Mouse (Mus musculus) limb, embryonic 15.5 days (tissue): Measurements from ENCODE around the gene Sox30. TPM values are rescaled to one million over a fixed set of nuclear protein-coding genes. Genes with fewer than 3 reads are reported as not detected.
A peak's percentile ranks its signal among the peaks of the same experiment; 100 is the strongest.

Source experiments
- ATAC-seq: fragments of 200-750 bp; cut with Nextera tagmentation; 2 replicates; pipeline ENCODE4 v1.8.0; 2017; ENCODE audit warnings: low read depth, moderate TSS enrichment; ENCODE audit not compliant: insufficient number of reproducible peaks, low FRiP score, low TSS enrichment
- H3K27ac ChIP-seq: fragments of 300-500 bp; sonication (generic); 2 replicates; pipeline ENCODE4 v1.5.1; 2015; ENCODE audit warnings: moderate library complexity, mild to moderate bottlenecking, inconsistent platforms
- H3K27me3 ChIP-seq: fragments of 300-500 bp; sonication (generic); 2 replicates; pipeline ENCODE4 v1.6.1; 2015; ENCODE audit warnings: inconsistent platforms
- H3K36me3 ChIP-seq: fragments of 300-500 bp; sonication (generic); 2 replicates; pipeline ENCODE4 v1.6.1; 2015; ENCODE audit warnings: inconsistent platforms
- H3K4me1 ChIP-seq: fragments of 300-500 bp; sonication (generic); 2 replicates; pipeline ENCODE4 v1.6.1; 2015; ENCODE audit warnings: inconsistent platforms
- H3K4me2 ChIP-seq: fragments of 300-500 bp; sonication (generic); 2 replicates; pipeline ENCODE4 v1.6.1; 2015; ENCODE audit warnings: mild to moderate bottlenecking, inconsistent platforms
- H3K4me3 ChIP-seq: fragments of 300-500 bp; sonication (generic); 2 replicates; pipeline ENCODE4 v1.5.1; 2015; ENCODE audit warnings: mild to moderate bottlenecking, inconsistent platforms
- H3K9ac ChIP-seq: fragments of 300-500 bp; sonication (generic); 2 replicates; pipeline ENCODE4 v1.6.1; 2015; ENCODE audit warnings: inconsistent platforms
- H3K9me3 ChIP-seq: fragments of 300-500 bp; sonication (generic); 2 replicates; pipeline ENCODE4 v1.6.1; 2016; ENCODE audit warnings: inconsistent platforms
- WGBS: fragments of 180-500 bp; shearing (Covaris S2); methylation state at CpG from one replicate; pipeline ENCODE4 v1.1.7; 2015; 5-methylcytosine and 5-hydroxymethylcytosine counted together
- polyA plus RNA-seq: library from polyadenylated mRNA; unstranded; fragments of >200 nt; fragmentation: Nextera tagmentation; extraction: Ambion mirVana; gene quantifications from 2 replicates; pipeline ENCODE4 v1.2.1, GENCODE M21; 2015

Sox30 gene
- polyA plus RNA-seq, 1 experiment from 2014 or later, result 0.28 TPM

- no peak overlapping the region for H3K9ac ChIP-seq
- no peaks in the 10 kb centered on the region for H3K4me1 ChIP-seq
- H3K4me3 ChIP-seq, result no peak overlapping the region
- no peaks in the 10 kb centered on the region for H3K27me3 ChIP-seq
- WGBS, result 79% methylated on average over 6 of the region's 6 CpGs
- H3K4me2 ChIP-seq, result no peak overlapping the region
- no peak for ATAC-seq
- H3K36me3 ChIP-seq, result no peaks in the 10 kb centered on the region
- H3K9me3 ChIP-seq, result no peaks in the 10 kb centered on the region
- H3K27ac ChIP-seq, result no peak overlapping the region
Observed at GRCm38 (mm10) chr11:46022983-46023382, 42.9 kb downstream of the Sox30 start.

GRCm38 (mm10) chr11:46025962-46026392 is 45.9 kb downstream of the Sox30 start:
- no peak overlapping the region for H3K9ac ChIP-seq
- H3K36me3 ChIP-seq, result no peaks in the 10 kb centered on the region
- ATAC-seq, result peak; percentile 64
- H3K27ac ChIP-seq, result 0 out of 2 replicates have a peak overlapping the region, but pooled peaks have one; percentile 2
- peaks cover 9% of the 10 kb centered on the region; the same call in 1 of the 2 replicates for H3K4me1 ChIP-seq
- 41% methylated on average over 7 of the region's 7 CpGs for WGBS
- no peak overlapping the region for H3K4me2 ChIP-seq
- no peak overlapping the region for H3K4me3 ChIP-seq
- H3K9me3 ChIP-seq, result no peaks in the 10 kb centered on the region
- no peaks in the 10 kb centered on the region for H3K27me3 ChIP-seq

DNA sequence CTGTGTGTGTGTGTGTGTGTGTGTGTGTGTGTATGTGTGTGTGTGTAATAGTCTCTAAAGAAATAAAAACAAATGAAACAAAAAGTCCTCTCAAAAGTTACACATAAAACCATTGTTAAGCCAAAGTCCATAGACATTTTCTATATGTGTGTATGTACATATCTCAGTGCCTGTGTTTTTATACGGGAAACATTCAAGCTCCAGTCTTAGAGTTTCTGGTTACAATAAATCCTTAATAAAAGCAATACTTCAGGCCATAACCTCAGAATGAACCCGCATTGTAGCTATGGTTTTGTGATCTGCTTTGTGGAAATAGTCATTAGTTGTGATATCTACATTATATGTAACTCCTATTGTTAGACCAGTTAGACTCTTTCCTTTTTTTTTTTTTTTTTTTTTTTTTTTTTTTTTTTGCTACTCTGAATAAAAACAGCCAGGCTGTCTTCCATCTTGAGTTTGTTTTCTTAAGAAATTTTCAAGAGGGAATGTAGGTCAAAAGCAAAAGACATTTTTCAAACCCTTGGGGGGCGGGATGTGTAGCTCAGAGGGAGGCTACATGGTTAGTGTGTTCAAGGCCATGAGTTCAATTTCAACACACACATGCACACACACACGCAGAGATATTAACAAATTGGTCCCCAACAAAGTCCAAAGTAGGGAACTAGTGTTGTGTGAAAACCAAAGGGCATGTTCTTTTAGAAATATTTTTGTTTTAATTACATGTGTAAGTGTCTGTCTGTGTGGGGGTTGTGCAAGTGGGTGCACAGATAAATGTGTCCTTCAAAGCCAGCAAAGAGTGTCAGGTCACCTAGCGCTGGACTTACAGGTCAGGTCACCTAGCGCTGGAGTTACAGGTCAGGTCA is 48.1 kb downstream of the Sox30 start:
- no peaks in the 10 kb centered on the region for H3K27me3 ChIP-seq
- WGBS, result 71% methylated on average over 6 of the region's 6 CpGs
- H3K27ac ChIP-seq, result no peak overlapping the region
- H3K4me2 ChIP-seq, result no peak overlapping the region
- no peak overlapping the region for H3K4me3 ChIP-seq
- H3K36me3 ChIP-seq, result no peaks in the 10 kb centered on the region
- H3K4me1 ChIP-seq, result peaks cover 9% of the 10 kb centered on the region; the same call in 1 of the 2 replicates
- no peak overlapping the region for H3K9ac ChIP-seq
- H3K9me3 ChIP-seq, result no peaks in the 10 kb centered on the region
- no peak for ATAC-seq

DNA sequence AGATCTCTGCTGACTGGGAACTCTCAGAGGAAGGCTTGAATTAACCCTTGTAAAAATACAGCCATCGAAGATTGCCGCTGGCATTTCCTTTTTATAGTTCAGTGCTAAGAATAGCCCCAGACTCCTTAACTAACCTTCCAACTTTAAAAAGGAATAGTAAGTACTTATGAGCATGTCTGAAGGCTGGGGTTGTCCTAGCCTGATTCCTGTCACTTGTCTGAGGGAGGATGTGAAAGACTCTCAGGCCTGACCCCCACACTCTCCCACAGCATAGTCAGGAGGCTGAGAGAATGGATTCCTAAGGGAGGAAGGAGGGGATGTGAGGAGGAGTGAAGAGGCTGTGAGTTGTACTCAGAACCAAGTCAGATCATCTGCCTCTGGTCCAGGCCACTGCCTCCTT is 49.4 kb downstream of the Sox30 start:
- no peaks in the 10 kb centered on the region for H3K36me3 ChIP-seq
- H3K27ac ChIP-seq, result no peak overlapping the region; the same call in 1 of the 2 replicates
- ATAC-seq, result no peak
- H3K9me3 ChIP-seq, result no peaks in the 10 kb centered on the region
- H3K9ac ChIP-seq, result no peak overlapping the region
- no peak overlapping the region for H3K4me3 ChIP-seq
- H3K4me2 ChIP-seq, result no peak overlapping the region
- 30% methylated on average over 2 of the region's 2 CpGs for WGBS
- H3K4me1 ChIP-seq, result peaks cover 9% of the 10 kb centered on the region; the same call in 1 of the 2 replicates
- no peaks in the 10 kb centered on the region for H3K27me3 ChIP-seq

DNA sequence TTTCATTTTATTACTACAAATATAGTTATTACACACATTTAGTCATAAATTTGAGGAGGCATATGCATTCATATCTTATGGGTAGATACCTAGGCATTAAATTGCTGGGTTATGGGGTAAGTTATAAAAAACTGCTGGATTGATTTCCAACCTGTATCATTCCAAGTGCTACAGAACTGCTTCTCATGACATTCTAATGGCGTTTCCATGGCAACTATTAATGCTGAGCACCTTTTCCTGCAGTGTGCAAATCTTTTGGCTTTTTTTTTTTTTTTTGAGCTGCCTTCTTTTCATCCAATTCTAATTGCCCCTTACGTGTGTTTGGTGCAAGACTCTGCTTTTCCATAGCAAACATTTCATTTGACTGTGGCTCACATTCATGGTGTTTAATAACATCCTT is 49.9 kb downstream of the Sox30 start:
- Histone ChIP-seq H3K9ac (no peak overlapping the region), H3K4me1 (peaks cover 9% of the 10 kb centered on the region; the same call in 1 of the 2 replicates), H3K4me3 (no peak overlapping the region), H3K27ac (no peak overlapping the region; the same call in 1 of the 2 replicates), H3K9me3 (no peaks in the 10 kb centered on the region), H3K27me3 (no peaks in the 10 kb centered on the region), H3K36me3 (no peaks in the 10 kb centered on the region), H3K4me2 (no peak overlapping the region)
- 65% methylated on average over 2 of the region's 2 CpGs for WGBS
- no peak for ATAC-seq

DNA sequence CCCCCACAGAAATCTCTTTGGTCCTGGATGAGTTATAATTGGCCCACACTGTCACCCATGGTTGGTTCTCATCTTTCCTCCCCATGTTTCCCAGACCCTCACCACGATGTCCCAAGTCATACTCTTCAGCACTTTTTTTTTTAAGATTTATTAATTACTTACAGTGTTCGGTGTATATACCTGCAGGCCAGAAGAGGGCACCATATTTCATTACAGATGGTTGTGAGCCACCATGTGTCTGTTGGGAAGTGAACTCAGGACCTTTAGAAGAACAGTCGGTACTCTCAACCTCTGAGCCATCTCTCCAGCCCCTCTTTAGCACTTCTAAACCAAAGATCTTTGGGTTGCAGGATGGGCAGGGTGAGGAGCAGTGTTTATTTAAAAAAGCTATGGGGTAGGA is 51.4 kb downstream of the Sox30 start:
- Histone ChIP-seq H3K4me3 (no peak overlapping the region), H3K4me2 (no peak overlapping the region), H3K36me3 (no peaks in the 10 kb centered on the region), H3K4me1 (peaks cover 9% of the 10 kb centered on the region; the same call in 1 of the 2 replicates), H3K27me3 (no peaks in the 10 kb centered on the region), H3K27ac (no peak overlapping the region), H3K9me3 (no peaks in the 10 kb centered on the region), H3K9ac (no peak overlapping the region)
- 47% methylated on average over 3 of the region's 3 CpGs for WGBS
- ATAC-seq, result no peak

DNA sequence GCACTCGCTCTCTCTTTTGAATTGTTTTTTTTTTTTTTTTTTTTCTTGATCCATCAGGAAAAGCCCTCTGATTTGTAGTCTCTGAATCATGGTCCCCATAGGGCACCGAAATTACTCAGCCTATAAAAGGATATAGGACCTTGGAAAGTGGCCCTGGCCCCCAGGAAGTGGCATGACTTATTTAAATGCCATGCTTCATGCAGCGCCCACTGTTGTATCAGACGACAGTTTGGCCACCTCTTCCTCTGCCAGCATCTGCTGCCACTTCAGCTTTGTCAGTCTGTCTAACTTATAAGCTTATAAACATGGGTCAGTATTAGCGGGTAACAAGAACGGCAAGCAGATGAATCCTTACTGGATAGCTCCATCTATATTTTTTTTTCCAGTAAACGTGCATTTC is 52.8 kb downstream of the Sox30 start:
- Histone ChIP-seq H3K4me2 (no peak overlapping the region), H3K27ac (no peak overlapping the region), H3K27me3 (no peaks in the 10 kb centered on the region), H3K4me1 (peaks cover 9% of the 10 kb centered on the region; the same call in 1 of the 2 replicates), H3K9ac (no peak overlapping the region), H3K9me3 (no peaks in the 10 kb centered on the region), H3K4me3 (no peak overlapping the region), H3K36me3 (no peaks in the 10 kb centered on the region)
- WGBS, result 86% methylated on average over 7 of the region's 7 CpGs
- ATAC-seq, result no peak

DNA sequence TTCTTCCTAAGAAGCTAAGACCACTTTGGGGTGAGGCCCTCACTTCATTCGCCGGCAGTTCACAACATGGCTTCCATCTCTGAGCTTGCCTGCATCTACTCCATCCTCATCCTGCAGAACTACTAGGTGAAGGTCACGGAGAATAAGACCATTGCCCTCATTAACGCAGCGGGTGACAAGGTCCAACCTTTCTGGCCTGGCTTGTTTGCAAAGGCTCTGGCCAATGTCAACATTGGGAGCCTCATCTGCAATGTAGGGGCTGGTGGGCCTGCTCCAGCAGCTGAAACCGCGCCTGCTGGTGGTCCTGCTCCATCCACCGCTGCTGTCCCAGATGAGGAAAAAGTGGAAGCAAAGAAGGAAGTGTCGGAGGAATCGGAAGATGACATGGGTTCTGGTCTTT is 56.3 kb downstream of the Sox30 start:
- H3K9me3 ChIP-seq, result no peaks in the 10 kb centered on the region
- H3K4me1 ChIP-seq, result peaks cover 5% of the 10 kb centered on the region; the same call in 1 of the 2 replicates
- no peak overlapping the region for H3K27ac ChIP-seq
- ATAC-seq, result no peak
- H3K4me3 ChIP-seq, result no peak overlapping the region
- no peak overlapping the region for H3K9ac ChIP-seq
- 94% methylated on average over 10 of the region's 10 CpGs for WGBS
- H3K36me3 ChIP-seq, result no peaks in the 10 kb centered on the region
- no peak overlapping the region for H3K4me2 ChIP-seq
- H3K27me3 ChIP-seq, result no peaks in the 10 kb centered on the region

- Histone ChIP-seq H3K36me3 (no peaks in the 10 kb centered on the region), H3K9me3 (no peaks in the 10 kb centered on the region), H3K27me3 (no peaks in the 10 kb centered on the region), H3K27ac (no peak overlapping the region), H3K4me2 (peak overlapping the region; percentile 17; the same call in 1 of the 2 replicates), H3K4me3 (peak overlapping the region; percentile 3; the same call in 1 of the 2 replicates), H3K9ac (no peak overlapping the region), H3K4me1 (peaks cover 5% of the 10 kb centered on the region; the same call in 1 of the 2 replicates)
- 59% methylated on average over 15 of the region's 15 CpGs for WGBS
- no peak for ATAC-seq
Observed at GRCm38 (mm10) chr11:46038901-46039300, 58.8 kb downstream of the Sox30 start.

DNA sequence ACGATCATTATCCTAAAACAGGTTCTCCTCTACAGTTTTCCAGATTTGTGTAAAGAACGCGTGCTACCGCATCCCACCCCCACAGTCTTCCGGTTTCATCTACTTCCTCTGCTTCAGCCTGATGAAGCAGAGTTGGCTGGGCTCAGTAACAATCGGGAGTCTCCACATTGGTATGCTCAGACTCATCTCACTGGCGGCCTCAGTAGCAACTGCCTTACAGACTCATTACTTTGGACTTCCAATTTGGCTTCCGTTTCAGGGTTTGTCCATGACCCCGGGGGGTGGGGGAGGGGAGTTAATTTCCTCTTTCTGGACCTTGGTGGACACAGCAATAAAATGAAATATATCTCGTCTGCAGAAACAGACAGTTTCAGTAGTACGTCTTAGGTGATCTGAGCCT is 59.2 kb downstream of the Sox30 start:
- H3K27ac ChIP-seq, result no peak overlapping the region
- peaks cover 5% of the 10 kb centered on the region; the same call in 1 of the 2 replicates for H3K4me1 ChIP-seq
- H3K4me3 ChIP-seq, result peak overlapping the region; percentile 3; the same call in 1 of the 2 replicates
- no peaks in the 10 kb centered on the region for H3K9me3 ChIP-seq
- H3K36me3 ChIP-seq, result no peaks in the 10 kb centered on the region
- ATAC-seq, result no peak
- WGBS, result 31% methylated on average over 11 of the region's 11 CpGs
- H3K9ac ChIP-seq, result no peak overlapping the region
- no peaks in the 10 kb centered on the region for H3K27me3 ChIP-seq
- H3K4me2 ChIP-seq, result peak overlapping the region; percentile 17; the same call in 1 of the 2 replicates

- H3K27me3 ChIP-seq, result no peaks in the 10 kb centered on the region
- H3K4me1 ChIP-seq, result peaks cover 5% of the 10 kb centered on the region; the same call in 1 of the 2 replicates
- H3K27ac ChIP-seq, result no peak overlapping the region
- ATAC-seq, result no peak
- H3K4me2 ChIP-seq, result no peak overlapping the region
- H3K4me3 ChIP-seq, result no peak overlapping the region
- 79% methylated on average over 9 of the region's 9 CpGs for WGBS
- no peaks in the 10 kb centered on the region for H3K36me3 ChIP-seq
- no peaks in the 10 kb centered on the region for H3K9me3 ChIP-seq
- no peak overlapping the region for H3K9ac ChIP-seq
Observed at GRCm38 (mm10) chr11:46040841-46041556, 60.9 kb downstream of the Sox30 start.
